Mouse (Mus musculus) heart, adult 2 months (tissue): ENCODE measurements around the gene Btf3.

Experiments
- CTCF ChIP-seq: fragments of 200-600 bp; IDR thresholded peaks from 2 replicates; pipeline ENCODE4 v1.8.1; 2022; ENCODE audit warnings: antibody characterized with exemption, mild to moderate bottlenecking, moderate library complexity
- EP300 ChIP-seq: fragments of 200-500 bp; IDR thresholded peaks from 2 replicates; pipeline ENCODE4 v1.6.1; 2011; ENCODE audit warnings: low read depth, low read length, control low read depth; ENCODE audit not compliant: insufficient read depth
- POLR2A ChIP-seq: fragments of 200-500 bp; IDR thresholded peaks from 2 replicates; pipeline ENCODE4 v1.6.1; 2011; ENCODE audit warnings: mild to moderate bottlenecking, low read depth, low read length, control low read depth; ENCODE audit not compliant: insufficient read depth

- TF ChIP-seq CTCF (no peak), POLR2A (no peak), EP300 (no peak)
Measured at GRCm38 (mm10) chr13:98291712-98292111, 25.1 kb downstream of the Btf3 start.
